Mouse (Mus musculus) urinary bladder, adult 2 months (tissue): Measurements from ENCODE around the gene Xpo6. TPM values are rescaled to one million over a fixed set of nuclear protein-coding genes. Genes with fewer than 3 reads are reported as not detected.

ENCODE experiments used
- DNase-seq: peaks from one replicate; pipeline ENCODE4 v3.0.0; 2022; ENCODE audit warnings: low spot score
- polyA plus RNA-seq: library from polyadenylated mRNA; depleted of rRNA; stranded (reverse); fragments of >200 nt; gene quantifications from 2 replicates; pipeline ENCODE4 v1.2.3, GENCODE M21; 2012

Gene Xpo6
- polyA plus RNA-seq, 1 experiment = 81.2 TPM

GRCm38 (mm10) chr7:126194175-126194574 lies 6.1 kb downstream of the Xpo6 start:
- no peak for DNase-seq

- no peak for DNase-seq
Observed at GRCm38 (mm10) chr7:126191471-126191870, 8.8 kb downstream of the Xpo6 start.

GRCm38 (mm10) chr7:126189517-126189916 lies 10.8 kb downstream of the Xpo6 start:
- DNase-seq = no peak

- no peak for DNase-seq
Observed at GRCm38 (mm10) chr7:126185999-126186398, 14.3 kb downstream of the Xpo6 start.

GRCm38 (mm10) chr7:126183583-126183982 lies 16.7 kb downstream of the Xpo6 start:
- no peak for DNase-seq

GRCm38 (mm10) chr7:126181487-126181886 lies 18.8 kb downstream of the Xpo6 start:
- no peak for DNase-seq

GRCm38 (mm10) chr7:126180956-126181355 lies 19.3 kb downstream of the Xpo6 start:
- DNase-seq = no peak

GRCm38 (mm10) chr7:126178804-126179203 lies 21.5 kb downstream of the Xpo6 start:
- no peak for DNase-seq

GRCm38 (mm10) chr7:126175999-126176398 lies 24.3 kb downstream of the Xpo6 start:
- no peak for DNase-seq

- DNase-seq = no peak
Observed at GRCm38 (mm10) chr7:126175456-126175855, 24.8 kb downstream of the Xpo6 start.

- no peak for DNase-seq
Observed at GRCm38 (mm10) chr7:126174863-126175262, 25.4 kb downstream of the Xpo6 start.

- DNase-seq = no peak
Observed at GRCm38 (mm10) chr7:126172001-126172400, 28.3 kb downstream of the Xpo6 start.

- DNase-seq = no peak
Observed at GRCm38 (mm10) chr7:126168584-126168983, 31.7 kb downstream of the Xpo6 start.

- no peak for DNase-seq
Observed at GRCm38 (mm10) chr7:126167426-126167825, 32.9 kb downstream of the Xpo6 start.

GRCm38 (mm10) chr7:126166571-126166970 lies 33.7 kb downstream of the Xpo6 start:
- no peak for DNase-seq

GRCm38 (mm10) chr7:126158238-126158637 lies 42.1 kb downstream of the Xpo6 start:
- no peak for DNase-seq

GRCm38 (mm10) chr7:126155746-126156145 lies 44.6 kb downstream of the Xpo6 start:
- DNase-seq = no peak

GRCm38 (mm10) chr7:126154731-126155130 lies 45.6 kb downstream of the Xpo6 start:
- DNase-seq = no peak

- no peak for DNase-seq
Observed at GRCm38 (mm10) chr7:126152324-126152723, 48.0 kb downstream of the Xpo6 start.

- DNase-seq = no peak
Observed at GRCm38 (mm10) chr7:126146156-126146555, 54.1 kb downstream of the Xpo6 start.

- DNase-seq = no peak
Observed at GRCm38 (mm10) chr7:126144364-126144763, 55.9 kb downstream of the Xpo6 start.

GRCm38 (mm10) chr7:126137850-126138249 lies 62.5 kb downstream of the Xpo6 start:
- DNase-seq = no peak

GRCm38 (mm10) chr7:126135391-126135790 lies 64.9 kb downstream of the Xpo6 start:
- DNase-seq = no peak

GRCm38 (mm10) chr7:126134634-126135321 lies 65.5 kb downstream of the Xpo6 start:
- DNase-seq = no peak
